Mouse (Mus musculus) limb, embryonic 13.5 days (tissue): Measurements from ENCODE around the gene Olfr1223. TPM values are rescaled to one million over a fixed set of nuclear protein-coding genes. Genes with fewer than 3 reads are reported as not detected.
"Not testable (repeated sequence)": the region's sequence is repeated elsewhere in the genome, so short reads cannot be mapped to it uniquely, and the experiment has no call there.

Source experiments
- ATAC-seq: fragments of 200-750 bp; cut with Nextera tagmentation; 2 replicates; pipeline ENCODE4 v1.8.0; 2017; ENCODE audit warnings: low read depth, moderate number of reproducible peaks, moderate TSS enrichment; ENCODE audit not compliant: low FRiP score
- H3K27ac ChIP-seq: fragments of 300-500 bp; sonication (generic); 2 replicates; pipeline ENCODE4 v1.5.1; 2015; ENCODE audit warnings: inconsistent platforms, mild to moderate bottlenecking, moderate library complexity
- H3K27me3 ChIP-seq: fragments of 300-500 bp; sonication (generic); 2 replicates; pipeline ENCODE4 v1.6.1; 2015; ENCODE audit warnings: mild to moderate bottlenecking, inconsistent platforms
- H3K36me3 ChIP-seq: fragments of 300-500 bp; sonication (generic); 2 replicates; pipeline ENCODE4 v1.6.1; 2015; ENCODE audit warnings: inconsistent platforms, mild to moderate bottlenecking, moderate library complexity
- H3K4me1 ChIP-seq: fragments of 300-500 bp; sonication (generic); 2 replicates; pipeline ENCODE4 v1.6.1; 2015; ENCODE audit warnings: inconsistent platforms
- H3K4me2 ChIP-seq: fragments of 300-500 bp; sonication (generic); replicated peaks from 2 replicates; pipeline ENCODE4 v1.6.1; 2015; ENCODE audit warnings: inconsistent platforms, mild to moderate bottlenecking, moderate library complexity
- H3K4me3 ChIP-seq: fragments of 300-500 bp; sonication (generic); 2 replicates; pipeline ENCODE4 v1.5.1; 2015; ENCODE audit warnings: moderate library complexity, mild to moderate bottlenecking, inconsistent platforms
- H3K9ac ChIP-seq: fragments of 300-500 bp; sonication (generic); 2 replicates; pipeline ENCODE4 v1.6.1; 2015; ENCODE audit warnings: mild to moderate bottlenecking, inconsistent platforms
- H3K9me3 ChIP-seq: fragments of 300-500 bp; sonication (generic); 2 replicates; pipeline ENCODE4 v1.6.1; 2016; ENCODE audit warnings: inconsistent platforms
- WGBS: fragments of 180-500 bp; shearing (Covaris S2); methylation state at CpG from one replicate; pipeline ENCODE4 v1.1.7; 2015; 5-methylcytosine and 5-hydroxymethylcytosine counted together
- polyA plus RNA-seq: library from polyadenylated mRNA; unstranded; fragments of >200 nt; fragmentation: Nextera tagmentation; extraction: Ambion mirVana; gene quantifications from 2 replicates; pipeline ENCODE4 v1.2.1, GENCODE M21; 2015

Olfr1223 gene
- polyA plus RNA-seq: not detected in 2 replicates

GRCm38 (mm10) chr2:89151460-89151859 lies at the start of gene Olfr1223:
TSS of gene Olfr1223 (minus strand) at chr2:89151560.
- Histone ChIP-seq H3K4me2 (no peak within 1 kb of the TSS), H3K9me3 (no peaks in the 10 kb centered on the region), H3K4me3 (no peak within 1 kb of the TSS), H3K27ac (no peak within 1 kb of the TSS), H3K36me3 (no peaks in the 10 kb centered on the region), H3K4me1 (no peaks in the 10 kb centered on the region), H3K27me3 (no peaks in the 10 kb centered on the region), H3K9ac (no peak within 1 kb of the TSS)
- ATAC-seq: no peak
- WGBS: 70% methylated on average over 1 of the region's 1 CpGs

- Histone ChIP-seq H3K4me1 (no peaks in the 10 kb centered on the region), H3K27me3 (no peaks in the 10 kb centered on the region), H3K27ac (no peak within 1 kb of the TSS), H3K9ac (no peak within 1 kb of the TSS), H3K9me3 (no peaks in the 10 kb centered on the region), H3K36me3 (no peaks in the 10 kb centered on the region), H3K4me2 (no peak within 1 kb of the TSS), H3K4me3 (no peak within 1 kb of the TSS)
- 64% methylated on average over 2 of the region's 2 CpGs for WGBS
- ATAC-seq: no peak
Measured at GRCm38 (mm10) chr2:89199948-89200347, 48.6 kb upstream of the Olfr1223 start, which contains the start of gene Olfr1226. TSS of gene Olfr1226 (minus strand) at chr2:89200048.

GRCm38 (mm10) chr2:89196325-89196982 lies 45.1 kb upstream of the Olfr1223 start:
- Histone ChIP-seq H3K27ac (no peak overlapping the region), H3K4me2 (no peak overlapping the region), H3K27me3 (no peaks in the 10 kb centered on the region), H3K4me3 (no peak overlapping the region), H3K9ac (no peak overlapping the region), H3K4me1 (no peaks in the 10 kb centered on the region), H3K36me3 (no peaks in the 10 kb centered on the region), H3K9me3 (no peaks in the 10 kb centered on the region)
- no peak for ATAC-seq
- WGBS: 61% methylated on average over 3 of the region's 3 CpGs

GRCm38 (mm10) chr2:89174569-89174968 lies 23.2 kb upstream of the Olfr1223 start, which contains the start of gene Olfr1225:
TSS of gene Olfr1225 (minus strand) at chr2:89174669.
- 84% methylated on average over 1 of the region's 1 CpGs for WGBS
- H3K27ac ChIP-seq: no peak within 1 kb of the TSS
- H3K27me3 ChIP-seq: no peaks in the 10 kb centered on the region
- H3K4me2 ChIP-seq: no peak within 1 kb of the TSS
- H3K4me3 ChIP-seq: no peak within 1 kb of the TSS
- H3K4me1 ChIP-seq: no peaks in the 10 kb centered on the region
- no peak for ATAC-seq
- H3K36me3 ChIP-seq: no peaks in the 10 kb centered on the region
- H3K9me3 ChIP-seq: no peaks in the 10 kb centered on the region
- no peak within 1 kb of the TSS for H3K9ac ChIP-seq

- H3K4me3 ChIP-seq, H3K4me1 ChIP-seq: not testable (repeated sequence)
- 87% methylated on average over 4 of the region's 4 CpGs for WGBS
Measured at GRCm38 (mm10) chr2:89164711-89165110, 13.4 kb upstream of the Olfr1223 start.

GRCm38 (mm10) chr2:89163991-89164390 lies 12.6 kb upstream of the Olfr1223 start, which contains the start of gene Olfr1224-ps1:
TSS of gene Olfr1224-ps1 (minus strand) at chr2:89164091.
- H3K36me3 ChIP-seq, H3K4me3 ChIP-seq, H3K27ac ChIP-seq, H3K9me3 ChIP-seq, ATAC-seq, H3K4me2 ChIP-seq, H3K27me3 ChIP-seq, H3K4me1 ChIP-seq, H3K9ac ChIP-seq: not testable (repeated sequence)
- WGBS: 90% methylated on average over 8 of the region's 8 CpGs

More at GRCm38 (mm10) chr2:89164711-89165110, 13.4 kb upstream of the Olfr1223 start:
- not testable (repeated sequence) for H3K9me3 ChIP-seq, H3K27me3 ChIP-seq, H3K9ac ChIP-seq, H3K36me3 ChIP-seq, H3K27ac ChIP-seq, H3K4me2 ChIP-seq, ATAC-seq

GRCm38 (mm10) chr2:89132954-89133353 lies 18.4 kb downstream of the Olfr1223 start, which contains the start of gene Olfr1222:
TSS of gene Olfr1222 (minus strand) at chr2:89133054.
- no peaks in the 10 kb centered on the region for H3K9me3 ChIP-seq
- no peak within 1 kb of the TSS for H3K9ac ChIP-seq
- ATAC-seq: no peak
- H3K27ac ChIP-seq: no peak within 1 kb of the TSS
- H3K4me3 ChIP-seq: no peak within 1 kb of the TSS
- H3K27me3 ChIP-seq: no peaks in the 10 kb centered on the region
- no peaks in the 10 kb centered on the region for H3K4me1 ChIP-seq
- H3K36me3 ChIP-seq: no peaks in the 10 kb centered on the region
- no peak within 1 kb of the TSS for H3K4me2 ChIP-seq
- WGBS: 85% methylated on average over 3 of the region's 3 CpGs

GRCm38 (mm10) chr2:89117183-89117582 lies 34.2 kb downstream of the Olfr1223 start, which contains the start of gene Olfr1221:
TSS of gene Olfr1221 (minus strand) at chr2:89117283.
- no peak within 1 kb of the TSS for H3K27ac ChIP-seq
- no peak within 1 kb of the TSS for H3K9ac ChIP-seq
- H3K36me3 ChIP-seq: no peaks in the 10 kb centered on the region
- WGBS: 89% methylated on average over 2 of the region's 2 CpGs
- H3K9me3 ChIP-seq: no peaks in the 10 kb centered on the region
- H3K27me3 ChIP-seq: no peaks in the 10 kb centered on the region
- no peaks in the 10 kb centered on the region for H3K4me1 ChIP-seq
- no peak within 1 kb of the TSS for H3K4me2 ChIP-seq
- H3K4me3 ChIP-seq: no peak within 1 kb of the TSS
- ATAC-seq: no peak

GRCm38 (mm10) chr2:89106735-89107134 lies 44.6 kb downstream of the Olfr1223 start, which contains the start of gene Olfr1220:
TSS of gene Olfr1220 (minus strand) at chr2:89106835.
- no peaks in the 10 kb centered on the region for H3K4me1 ChIP-seq
- no peak for ATAC-seq
- H3K9ac ChIP-seq: no peak within 1 kb of the TSS
- no peak within 1 kb of the TSS for H3K4me3 ChIP-seq
- H3K27me3 ChIP-seq: no peaks in the 10 kb centered on the region
- H3K36me3 ChIP-seq: no peaks in the 10 kb centered on the region
- no peaks in the 10 kb centered on the region for H3K9me3 ChIP-seq
- no peak within 1 kb of the TSS for H3K27ac ChIP-seq
- WGBS: 74% methylated on average over 3 of the region's 3 CpGs
- H3K4me2 ChIP-seq: no peak within 1 kb of the TSS

- Histone ChIP-seq H3K27ac (no peak overlapping the region), H3K9me3 (no peaks in the 10 kb centered on the region), H3K4me2 (no peak overlapping the region), H3K36me3 (no peaks in the 10 kb centered on the region), H3K9ac (no peak overlapping the region), H3K4me3 (no peak overlapping the region), H3K4me1 (no peaks in the 10 kb centered on the region), H3K27me3 (no peaks in the 10 kb centered on the region)
- ATAC-seq: no peak
Measured at GRCm38 (mm10) chr2:89105651-89106050, 45.7 kb downstream of the Olfr1223 start.

GRCm38 (mm10) chr2:89093848-89094247 lies 57.5 kb downstream of the Olfr1223 start:
- no peaks in the 10 kb centered on the region for H3K4me1 ChIP-seq
- 96% methylated on average over 1 of the region's 1 CpGs for WGBS
- no peaks in the 10 kb centered on the region for H3K36me3 ChIP-seq
- H3K9me3 ChIP-seq: no peaks in the 10 kb centered on the region
- no peaks in the 10 kb centered on the region for H3K27me3 ChIP-seq
- no peak overlapping the region for H3K4me3 ChIP-seq
- H3K9ac ChIP-seq: no peak overlapping the region
- ATAC-seq: no peak
- H3K4me2 ChIP-seq: no peak overlapping the region
- no peak overlapping the region for H3K27ac ChIP-seq
